Mouse (Mus musculus) spleen, adult 2 months (tissue): ENCODE measurements around the gene Vrk1.

Experiments used
- CTCF ChIP-seq: fragments of 200-500 bp; IDR thresholded peaks from 2 replicates; pipeline ENCODE4 v1.5.1; 2011; ENCODE audit warnings: mild to moderate bottlenecking, inconsistent platforms; ENCODE audit not compliant: insufficient read depth, insufficient read length, insufficient replicate concordance; ENCODE audit errors: extremely low read depth
- POLR2A ChIP-seq: fragments of 200-500 bp; IDR thresholded peaks from 2 replicates; pipeline ENCODE4 v1.6.1; 2011; ENCODE audit warnings: low read depth, low read length, inconsistent platforms

DNA sequence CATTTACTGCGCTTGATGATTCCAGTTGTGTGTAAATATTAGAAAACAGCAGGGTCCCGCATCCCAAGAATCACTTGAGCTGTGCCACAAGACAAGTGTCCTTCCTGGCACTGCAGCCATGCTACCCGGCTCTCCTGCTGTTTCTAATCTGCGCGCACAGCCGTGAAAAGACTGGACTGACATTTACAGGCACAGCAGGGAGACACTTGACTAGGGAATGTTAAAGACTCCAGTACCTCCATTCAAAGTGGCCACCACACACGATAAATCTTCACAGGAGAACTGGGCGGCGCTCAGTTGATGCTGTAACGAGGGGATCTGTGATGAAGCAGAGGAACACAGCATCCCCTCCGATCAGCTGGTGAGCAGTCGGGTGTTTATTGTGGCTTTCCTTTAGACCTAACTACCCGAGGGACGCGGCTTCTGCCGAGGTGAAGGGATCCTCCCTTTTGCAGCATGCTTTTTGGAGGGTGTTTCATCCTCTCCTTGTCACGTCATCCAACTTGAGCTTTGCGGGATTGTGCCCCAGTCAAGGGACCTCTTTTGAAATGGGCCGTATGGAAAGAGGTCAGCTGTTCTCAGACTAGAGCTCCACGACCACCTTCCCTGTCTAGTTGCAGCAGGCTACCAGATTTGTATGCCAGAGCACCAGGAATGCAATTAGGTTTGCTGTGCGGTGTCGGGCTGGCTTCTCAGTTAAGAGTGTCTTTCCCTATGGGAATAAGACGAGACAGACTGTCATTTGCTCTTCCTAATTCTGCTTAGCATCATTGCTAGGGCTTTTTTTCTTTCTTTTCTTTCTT, 71.1 kb downstream of the Vrk1 start:
- TF ChIP-seq CTCF = no peak
- no peak for TF ChIP-seq POLR2A
